Mouse (Mus musculus) cortical plate, adult 2 months (tissue): ENCODE measurements around the gene Rgma. TPM values are rescaled to one million over a fixed set of nuclear protein-coding genes. Genes with fewer than 3 reads are reported as not detected.

ENCODE experiments used
- H3K27ac ChIP-seq: fragments of 200-500 bp; 2 replicates; pipeline ENCODE4 v1.5.1; 2012; ENCODE audit warnings: low read length, control low read depth, inconsistent platforms; ENCODE audit not compliant: insufficient read depth
- H3K4me1 ChIP-seq: fragments of 200-500 bp; 2 replicates; pipeline ENCODE4 v1.6.1; 2011; ENCODE audit warnings: low read length; ENCODE audit not compliant: control insufficient read depth, insufficient read depth
- H3K4me3 ChIP-seq: fragments of 200-500 bp; 2 replicates; pipeline ENCODE4 v1.5.1; 2011; ENCODE audit warnings: mild to moderate bottlenecking, low read length, control low read depth; ENCODE audit not compliant: insufficient read depth
- CTCF ChIP-seq: fragments of 200-500 bp; IDR thresholded peaks from 2 replicates; pipeline ENCODE4 v1.5.1; 2011; ENCODE audit warnings: mild to moderate bottlenecking, control low read depth, low read length; ENCODE audit not compliant: insufficient read depth; ENCODE audit errors: extremely low read depth
- POLR2A ChIP-seq: fragments of 200-500 bp; IDR thresholded peaks from 2 replicates; pipeline ENCODE4 v1.6.1; 2011; ENCODE audit warnings: mild to moderate bottlenecking, low read length, control low read depth; ENCODE audit not compliant: insufficient read depth; ENCODE audit errors: extremely low read depth
- polyA plus RNA-seq: library from polyadenylated mRNA; depleted of rRNA; stranded (reverse); fragments of >200 nt; gene quantifications from 2 replicates; pipeline ENCODE4 v1.2.3, GENCODE M21; 2012; rRNA removed

The Rgma gene
- 29.4 and 30.2 TPM in 2 replicates for polyA plus RNA-seq

DNA sequence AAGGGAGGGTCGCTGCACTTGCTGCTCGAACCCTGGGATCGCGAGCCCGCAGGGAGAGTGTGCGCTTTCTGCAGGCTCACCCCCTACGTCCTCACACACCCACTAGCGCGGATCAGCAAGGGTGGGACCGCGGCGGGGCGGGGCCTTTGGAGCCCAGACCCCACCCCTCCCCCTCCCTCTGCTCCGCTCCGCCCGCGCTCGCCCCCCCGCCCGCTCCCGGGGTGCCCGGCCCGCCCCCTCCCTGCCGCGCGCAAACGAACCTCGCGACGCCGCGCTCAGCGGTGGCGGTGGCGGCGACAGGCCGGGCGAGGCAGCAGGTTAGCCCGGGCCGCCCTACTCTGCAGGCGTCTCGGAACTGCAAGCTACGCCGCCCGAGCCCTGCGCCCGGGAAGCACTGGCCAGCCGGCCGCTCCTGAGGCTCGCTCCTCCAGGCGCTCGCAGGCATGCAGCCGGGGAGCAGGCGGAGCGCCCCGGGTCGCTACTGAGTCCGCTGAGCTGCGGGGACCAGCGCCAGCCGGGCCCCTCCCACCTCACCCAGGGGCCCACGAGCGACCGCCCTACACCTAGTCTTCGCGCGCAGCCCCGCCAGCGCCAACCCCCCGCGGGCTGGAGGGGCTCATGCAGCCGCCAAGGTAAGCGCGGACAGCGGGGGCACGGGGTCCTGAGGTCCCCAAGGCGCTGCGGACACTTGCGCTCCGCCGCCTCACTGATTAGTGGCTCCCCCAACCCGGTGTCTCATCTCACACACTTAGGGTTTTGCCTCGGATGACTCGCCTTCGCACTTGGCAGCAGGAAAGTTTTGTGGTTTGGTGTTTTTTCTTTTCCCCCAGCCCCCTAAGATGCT is at the start of gene Rgma:
Gene Rgma, plus strand, starts transcription at position 253 of the 844 bp plus-strand sequence.
- Histone ChIP-seq H3K27ac (peak within 1 kb of the TSS; percentile 11), H3K4me1 (no peaks in the 10 kb centered on the region; the same call in 1 of the 2 replicates), H3K4me3 (peak within 1 kb of the TSS; percentile 45)
- no peak; the same call in 1 of the 2 replicates for TF ChIP-seq POLR2A
- no peak for TF ChIP-seq CTCF

DNA sequence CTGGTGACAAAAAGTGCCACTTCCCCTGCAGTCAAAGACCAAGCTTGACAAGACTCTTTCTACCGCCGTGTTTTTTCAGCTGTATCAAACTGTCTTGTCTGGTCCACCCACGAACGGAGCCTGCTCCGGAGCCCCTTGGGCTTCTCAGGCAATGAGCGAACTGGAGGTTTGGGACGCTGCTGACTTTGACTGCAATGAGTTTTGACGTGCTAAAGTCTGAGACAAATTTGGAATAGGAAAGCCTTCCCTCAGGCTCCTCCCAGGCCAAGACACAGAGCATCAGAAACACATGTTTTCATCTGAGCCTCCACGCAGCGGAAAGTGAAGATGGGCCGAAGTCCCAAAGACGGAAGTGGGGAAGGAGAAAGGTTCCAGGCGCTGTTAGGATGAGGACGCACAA is 49.1 kb upstream of the Rgma start:
- Histone ChIP-seq H3K4me1 (peaks cover 7% of the 10 kb centered on the region; the same call in 1 of the 2 replicates), H3K4me3 (no peak overlapping the region), H3K27ac (peak overlapping the region; percentile 61; the same call in 1 of the 2 replicates)
- TF ChIP-seq POLR2A: no peak
- TF ChIP-seq CTCF: no peak

DNA sequence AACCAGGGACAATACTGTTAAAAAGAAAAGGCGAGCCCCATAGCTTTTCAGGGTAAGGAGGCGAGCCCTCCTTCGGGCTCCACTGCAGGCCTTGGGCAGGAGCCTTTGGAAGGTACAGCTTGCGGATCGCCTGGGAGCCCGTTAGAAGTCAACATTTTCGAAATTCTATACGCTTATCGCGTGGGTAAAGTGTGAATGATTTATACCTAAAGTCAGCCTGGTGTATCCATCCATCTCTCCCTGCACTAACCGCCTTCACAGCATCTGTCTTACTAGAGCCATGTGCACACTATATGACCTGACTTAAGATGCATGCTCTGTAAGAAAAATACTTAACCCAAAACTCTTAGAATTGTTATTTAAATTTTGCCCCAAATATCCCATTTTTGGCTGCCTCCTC is 48.6 kb upstream of the Rgma start:
- Histone ChIP-seq H3K27ac (peak overlapping the region; percentile 61; the same call in 1 of the 2 replicates), H3K4me3 (no peak overlapping the region), H3K4me1 (peaks cover 7% of the 10 kb centered on the region; the same call in 1 of the 2 replicates)
- TF ChIP-seq CTCF (no peak), POLR2A (no peak)

DNA sequence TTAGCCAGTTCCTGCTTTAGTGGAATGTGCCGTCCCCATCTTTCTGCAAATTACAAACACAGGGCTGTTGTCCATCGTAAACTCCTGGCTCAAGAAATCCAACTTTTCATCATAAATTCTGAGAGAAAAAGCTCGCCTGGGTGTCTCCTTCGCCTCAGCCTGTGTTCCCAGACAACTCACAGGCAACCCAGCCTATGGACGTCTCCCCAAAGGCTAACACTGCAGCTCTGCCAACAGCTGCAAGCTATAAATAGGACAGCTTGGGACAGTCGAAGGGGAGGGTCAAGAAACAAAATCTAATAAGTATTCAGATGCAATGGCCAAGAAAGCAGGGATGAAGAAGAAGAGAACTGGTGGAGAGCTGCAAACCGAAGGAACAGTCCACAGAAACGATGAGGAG is 48.1 kb upstream of the Rgma start:
- H3K4me1 ChIP-seq: peaks cover 7% of the 10 kb centered on the region; the same call in 1 of the 2 replicates
- no peak overlapping the region for H3K4me3 ChIP-seq
- H3K27ac ChIP-seq: no peak overlapping the region; the same call in 1 of the 2 replicates
- TF ChIP-seq POLR2A: no peak

DNA sequence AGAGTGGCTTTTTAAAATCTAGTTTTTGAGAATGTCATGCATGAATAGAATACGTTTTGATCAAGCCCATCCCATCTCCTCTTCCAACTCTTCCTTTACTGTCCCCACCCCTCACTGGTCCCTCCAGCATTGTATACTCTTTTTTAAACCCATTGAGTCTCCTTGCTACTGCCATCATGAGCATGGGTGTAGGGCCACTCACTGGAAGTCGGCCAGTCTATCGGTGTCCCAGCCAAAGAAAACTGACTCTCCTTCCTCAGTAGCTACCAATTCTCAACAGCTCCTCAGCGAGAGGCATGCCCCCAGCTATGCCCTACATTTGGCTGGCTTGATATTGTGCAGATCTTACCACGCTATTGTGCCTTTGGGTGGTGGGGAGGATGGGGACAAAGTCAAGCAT is 47.7 kb upstream of the Rgma start:
- no peak for TF ChIP-seq POLR2A
- TF ChIP-seq CTCF: no peak
- H3K4me1 ChIP-seq: peaks cover 7% of the 10 kb centered on the region; the same call in 1 of the 2 replicates
- no peak overlapping the region for H3K27ac ChIP-seq
- no peak overlapping the region for H3K4me3 ChIP-seq

DNA sequence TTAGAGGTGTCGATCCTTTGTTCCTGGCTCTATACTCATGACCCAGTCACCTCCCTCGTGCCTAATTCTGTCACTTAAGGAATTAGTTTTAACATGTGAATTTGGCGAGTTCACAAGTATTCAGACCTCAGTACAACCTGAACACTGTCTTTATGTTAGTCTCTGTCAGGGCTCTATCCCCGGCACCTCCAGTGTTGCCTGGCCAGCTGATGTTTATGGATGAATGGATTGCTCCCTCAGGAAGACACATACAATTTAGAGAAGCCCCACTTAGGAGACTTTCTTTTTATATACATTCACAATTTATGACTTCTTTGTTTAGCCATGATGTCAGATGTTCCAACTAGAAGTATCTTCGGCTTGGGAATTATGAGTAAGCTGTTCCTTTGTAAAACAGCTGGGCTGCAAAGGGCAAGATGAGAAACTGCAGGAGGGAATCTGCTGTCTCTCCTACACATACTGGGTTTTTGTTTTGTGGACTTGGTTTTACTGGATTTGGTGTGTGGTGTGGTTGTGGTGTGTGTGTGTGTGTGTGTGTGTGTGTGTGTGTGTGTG is 46.6 kb upstream of the Rgma start:
- no peak for TF ChIP-seq CTCF
- TF ChIP-seq POLR2A: no peak
- Histone ChIP-seq H3K4me1 (peaks cover 7% of the 10 kb centered on the region; the same call in 1 of the 2 replicates), H3K4me3 (no peak overlapping the region), H3K27ac (no peak overlapping the region)

DNA sequence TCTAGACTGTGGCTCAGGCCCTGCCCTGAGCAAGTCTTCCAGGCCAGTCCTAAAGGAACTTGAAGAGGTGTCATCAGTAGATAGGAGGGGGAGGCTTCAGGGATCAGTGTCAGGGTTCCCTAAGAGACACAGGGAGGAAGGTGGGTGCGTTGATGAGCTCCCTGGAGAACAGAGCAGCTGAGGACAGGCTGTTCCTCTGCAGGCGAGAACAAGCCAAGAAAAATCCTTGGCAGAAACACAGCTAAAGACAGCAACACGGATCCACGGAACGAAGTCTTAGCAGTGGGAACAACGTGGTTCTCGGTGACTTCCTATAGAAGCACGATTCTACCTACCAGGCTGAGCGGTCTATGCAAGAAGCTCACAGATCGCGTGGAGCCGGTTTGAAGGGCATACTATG is 44.6 kb upstream of the Rgma start:
- TF ChIP-seq CTCF: no peak
- TF ChIP-seq POLR2A: no peak
- no peak overlapping the region for H3K27ac ChIP-seq
- H3K4me3 ChIP-seq: no peak overlapping the region
- H3K4me1 ChIP-seq: peaks cover 7% of the 10 kb centered on the region; the same call in 1 of the 2 replicates

DNA sequence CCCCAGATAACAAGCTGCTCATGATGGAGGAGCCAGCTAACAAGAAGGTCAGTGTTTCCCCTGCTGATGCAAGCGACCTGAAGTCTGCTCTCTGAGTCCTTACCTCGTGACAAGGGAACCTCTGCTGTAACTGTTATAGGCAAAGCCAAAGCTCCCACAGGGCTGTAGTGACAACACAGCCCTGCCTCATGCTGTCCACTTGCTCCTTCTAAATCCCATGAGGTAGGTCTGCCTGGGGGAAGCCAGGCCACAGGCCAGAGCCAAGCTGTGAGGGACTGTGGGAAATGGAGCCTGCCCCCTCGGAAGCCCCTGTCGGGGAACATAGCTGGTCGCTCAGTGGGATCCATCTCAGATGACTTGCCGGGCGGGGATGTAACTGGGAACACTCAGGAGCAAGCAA is 43.7 kb upstream of the Rgma start:
- TF ChIP-seq CTCF (no peak), POLR2A (no peak)
- no peak overlapping the region for H3K27ac ChIP-seq
- no peak overlapping the region for H3K4me3 ChIP-seq
- H3K4me1 ChIP-seq: peaks cover 10% of the 10 kb centered on the region

DNA sequence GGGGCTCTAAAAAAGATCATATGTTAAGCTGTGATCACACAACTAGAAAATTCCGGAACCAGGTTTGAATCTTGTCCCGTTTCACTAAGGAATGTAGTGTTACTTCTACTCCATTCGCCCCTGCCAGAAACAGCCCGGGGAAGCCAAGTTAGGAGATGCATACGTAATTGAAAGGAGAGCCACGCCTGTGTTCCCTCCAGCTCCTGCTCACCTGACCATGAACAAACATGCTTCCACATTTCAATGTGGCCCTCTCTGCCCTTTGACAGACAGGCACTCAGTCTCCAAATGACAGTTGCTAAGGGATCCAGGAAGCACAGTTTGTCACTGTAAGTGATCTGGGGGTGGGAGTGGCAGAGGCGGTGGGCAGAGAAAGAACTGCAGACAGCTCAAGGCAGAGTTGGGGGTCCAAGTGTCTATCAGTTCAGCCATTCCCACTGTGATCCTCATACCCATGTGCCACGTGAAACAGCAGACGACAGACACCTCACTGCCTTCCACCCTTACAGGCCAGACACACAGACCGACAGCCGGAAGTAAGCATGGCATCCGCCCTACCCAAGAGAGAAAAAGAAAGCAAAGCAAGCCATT is 41.8 kb upstream of the Rgma start:
- TF ChIP-seq POLR2A (no peak), CTCF (no peak)
- Histone ChIP-seq H3K27ac (no peak overlapping the region), H3K4me3 (no peak overlapping the region), H3K4me1 (peaks cover 9% of the 10 kb centered on the region)

DNA sequence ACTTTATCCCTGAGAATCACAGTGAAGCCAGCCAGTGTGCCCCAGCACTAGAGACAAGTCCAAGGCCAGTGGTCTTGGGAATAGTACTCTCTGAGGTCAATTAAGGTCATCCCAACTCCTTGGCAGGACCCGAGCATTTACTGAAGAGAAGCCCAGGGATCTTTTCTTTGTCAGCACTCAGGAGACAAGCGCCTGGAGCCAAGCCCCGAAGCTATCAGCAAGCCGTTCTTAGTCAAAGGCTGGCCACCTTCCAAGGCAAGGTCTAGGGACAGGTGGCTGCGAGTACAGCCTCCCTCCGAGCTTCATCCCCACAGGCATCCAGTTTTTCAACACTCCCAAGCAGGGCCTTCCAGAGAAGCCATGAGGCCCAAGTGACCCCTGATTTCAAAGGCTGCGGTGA is 40.4 kb upstream of the Rgma start:
- Histone ChIP-seq H3K4me3 (no peak overlapping the region), H3K4me1 (peaks cover 7% of the 10 kb centered on the region), H3K27ac (no peak overlapping the region)
- TF ChIP-seq POLR2A: no peak
- TF ChIP-seq CTCF: no peak

DNA sequence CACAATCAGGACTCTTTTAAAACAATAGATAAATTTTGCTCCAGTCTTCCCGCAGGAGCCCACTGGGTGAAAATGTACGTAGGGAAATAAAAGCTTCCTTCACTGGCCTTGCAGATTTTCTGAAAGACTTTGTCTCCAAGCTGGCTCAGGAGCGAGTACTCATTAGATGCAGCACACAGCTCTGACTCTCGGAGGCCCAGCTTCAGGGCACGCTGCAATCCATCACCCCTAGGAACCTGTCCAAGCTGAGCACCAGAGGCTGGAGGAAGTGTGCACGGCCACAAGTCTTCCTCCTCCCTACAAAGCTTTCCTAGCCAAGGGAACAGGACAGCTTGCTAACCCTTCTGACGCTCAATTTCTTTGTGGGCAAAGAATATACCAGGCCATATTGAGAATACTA is 38.9 kb upstream of the Rgma start:
- no peak for TF ChIP-seq CTCF
- no peak for TF ChIP-seq POLR2A
- Histone ChIP-seq H3K27ac (no peak overlapping the region), H3K4me3 (no peak overlapping the region)

More for the DNA sequence above, 38.9 kb upstream of the Rgma start:
- peaks cover 3% of the 10 kb centered on the region for H3K4me1 ChIP-seq
